In genomic region chr3:101212403-101213211, GRCm38 (mm10) we compare ENCODE assay signal across 8 mouse cellular contexts.
DNase-seq lines count a peak whose midpoint lies in the region; ATAC-seq and TF ChIP-seq lines count a peak whose summit lies in the region.

No protein-coding gene starts in this region.

- H3K9me3 ChIP-seq in embryonic facial prominence, embryonic 11.5 days (replicated peaks; ENCODE audit: control insufficient read depth, low read length), result no peaks in the 10 kb centered on the region
- no peaks in the 10 kb centered on the region for H3K9me3 ChIP-seq in intestine, embryonic 15.5 days

- H3ac ChIP-seq in myocyte (ENCODE audit: control insufficient read depth, insufficient read length), result no peak overlapping the region

- H3K4me1 ChIP-seq in embryonic facial prominence, embryonic 11.5 days (ENCODE audit: control insufficient read depth, insufficient read depth, low read length), result peaks cover 5% of the 10 kb centered on the region; the same call in 1 of the 2 replicates
- H3K4me1 ChIP-seq in heart, adult 2 months (ENCODE audit: control insufficient read depth, insufficient read depth, low read length), result peaks cover 5% of the 10 kb centered on the region
- H3K4me1 ChIP-seq in intestine, embryonic 15.5 days (replicated peaks), result peaks cover 23% of the 10 kb centered on the region

- peak; percentile 23 for DNase-seq in ovary, postnatal 14 days (ENCODE audit: low spot score)
- no peak for DNase-seq in ovary, postnatal 10 days (ENCODE audit: low spot score)
- DNase-seq in embryonic facial prominence, embryonic 11.5 days (ENCODE audit: low spot score), result peak; percentile 47
- peak; percentile 44 to 50 for DNase-seq in heart, adult 2 months
- peak; percentile 21 for DNase-seq in yolk sac, embryonic 10.5 days (ENCODE audit: low spot score)

- no peak overlapping the region; the same call in 1 of the 2 replicates for H3K4me2 ChIP-seq in embryonic facial prominence, embryonic 11.5 days (ENCODE audit: low read depth, low read length)
- H3K4me2 ChIP-seq in intestine, embryonic 15.5 days (replicated peaks), result peak overlapping the region; percentile 28
- H3K4me2 ChIP-seq in myocyte (ENCODE audit: low read depth), result peak overlapping the region; percentile 61

- TF ChIP-seq EP300 in heart, adult 2 months (IDR thresholded peaks at IDR 0.05; ENCODE audit: insufficient read depth, low read depth, low read length), result no peak

- no peak for TF ChIP-seq POLR2A in heart, adult 2 months (IDR thresholded peaks at IDR 0.05; ENCODE audit: insufficient read depth, low read depth, low read length)
- no peak for TF ChIP-seq POLR2A in myocyte (IDR thresholded peaks at IDR 0.05; ENCODE audit: insufficient read length, low read depth)

- TF ChIP-seq CTCF in heart, adult 2 months (IDR thresholded peaks at IDR 0.05), result no peak

- H3K27ac ChIP-seq in embryonic facial prominence, embryonic 11.5 days (replicated peaks; ENCODE audit: low read depth, low read length), result peak overlapping the region; percentile 62
- peak overlapping the region; percentile 23; the same call in 1 of the 2 replicates for H3K27ac ChIP-seq in heart, adult 2 months
- peak overlapping the region; percentile 88 for H3K27ac ChIP-seq in intestine, embryonic 15.5 days

- H3K79me2 ChIP-seq in heart, adult 2 months (replicated peaks; ENCODE audit: control insufficient read depth, insufficient read depth, low read length), result no peaks in the 10 kb centered on the region
- H3K79me2 ChIP-seq in myocyte (ENCODE audit: control insufficient read depth, insufficient read depth), result no peaks in the 10 kb centered on the region

- H3K27me3 ChIP-seq in embryonic facial prominence, embryonic 11.5 days (ENCODE audit: control insufficient read depth, insufficient read depth, low read length), result no peaks in the 10 kb centered on the region
- H3K27me3 ChIP-seq in heart, adult 2 months (ENCODE audit: control insufficient read depth, insufficient read depth, low read length), result no peaks in the 10 kb centered on the region
- H3K27me3 ChIP-seq in intestine, embryonic 15.5 days (replicated peaks), result no peaks in the 10 kb centered on the region
- no peaks in the 10 kb centered on the region for H3K27me3 ChIP-seq in myocyte (ENCODE audit: control insufficient read depth, insufficient read depth, insufficient read length)

- peak; percentile 75 for ATAC-seq in embryonic facial prominence, embryonic 11.5 days (replicated peaks; ENCODE audit: insufficient number of reproducible peaks, low FRiP score, low TSS enrichment, low read depth)
- ATAC-seq in intestine, embryonic 15.5 days, result peak; percentile 87
- ATAC-seq in monocyte, adult 5-6 weeks (replicated peaks; ENCODE audit: insufficient number of reproducible peaks, low FRiP score, low TSS enrichment, poor library complexity, severe bottlenecking), result no peak

- no peak overlapping the region for H3K4me3 ChIP-seq in embryonic facial prominence, embryonic 11.5 days (ENCODE audit: low read depth, low read length)
- H3K4me3 ChIP-seq in heart, adult 2 months, result no peak overlapping the region
- H3K4me3 ChIP-seq in intestine, embryonic 15.5 days (replicated peaks), result no peak overlapping the region
- no peak overlapping the region for H3K4me3 ChIP-seq in myocyte

- WGBS in embryonic facial prominence, embryonic 11.5 days, result 9% methylated on average over 12 of the region's 12 CpGs
- 23% methylated on average over 12 of the region's 12 CpGs for WGBS in heart, adult 2 months
- WGBS in intestine, embryonic 15.5 days, result 12% methylated on average over 12 of the region's 12 CpGs

- intact Hi-C loops in heart, adult 2 months (cut with DNase I), result no loop called here

- 0 out of 2 replicates have a peak overlapping the region, but pooled peaks have one; percentile 34 for H3K9ac ChIP-seq in embryonic facial prominence, embryonic 11.5 days (replicated peaks; ENCODE audit: low read length)
- H3K9ac ChIP-seq in heart, adult 2 months (ENCODE audit: low read depth, low read length), result no peak overlapping the region
- H3K9ac ChIP-seq in intestine, embryonic 15.5 days, result peak overlapping the region; percentile 34; the same call in 1 of the 2 replicates

- no peaks in the 10 kb centered on the region for H3K36me3 ChIP-seq in embryonic facial prominence, embryonic 11.5 days (replicated peaks; ENCODE audit: control insufficient read depth, insufficient read depth, low read depth, low read length)
- no peaks in the 10 kb centered on the region for H3K36me3 ChIP-seq in heart, adult 2 months (ENCODE audit: control insufficient read depth, insufficient read depth, low read length)
- H3K36me3 ChIP-seq in intestine, embryonic 15.5 days, result no peaks in the 10 kb centered on the region
- H3K36me3 ChIP-seq in myocyte (ENCODE audit: control insufficient read depth, insufficient read depth), result no peaks in the 10 kb centered on the region

TF ChIP-seq in myocyte, 11 proteins besides CTCF, POLR2A, EP300 and RAD21:
- TF ChIP-seq MYOG (IDR thresholded peaks at IDR 0.05; ENCODE audit: control insufficient read depth in 1 of 3, insufficient read depth in 1 of 3, insufficient read length in 2 of 3, low read depth in 2 of 3) (peak in 2 of 3 experiments; percentile 66 to 77), USF1 (IDR thresholded peaks at IDR 0.05; ENCODE audit: low read depth) (no peak), TCF12 (IDR thresholded peaks at IDR 0.05; ENCODE audit: insufficient read depth, poor library complexity, severe bottlenecking) (peak; percentile 39), TCF3 (IDR thresholded peaks at IDR 0.05; ENCODE audit: insufficient read length, low read depth) (peak; percentile 8), POLR2AphosphoS2 (IDR thresholded peaks at IDR 0.05; ENCODE audit: insufficient read length, low read depth) (no peak), CEBPB (IDR thresholded peaks at IDR 0.05; ENCODE audit: insufficient read depth, poor library complexity, severe bottlenecking) (no peak), MYOD1 (IDR thresholded peaks at IDR 0.05; ENCODE audit: control insufficient read depth in 1 of 3, insufficient read length in 2 of 3, low read depth in 2 of 3) (peak in 2 of 3 experiments; percentile 66), REST (IDR thresholded peaks at IDR 0.05; ENCODE audit: insufficient read depth, insufficient read length) (no peak), SRF (IDR thresholded peaks at IDR 0.05; ENCODE audit: control insufficient read depth, insufficient read length, low read depth) (no peak), E2F4 (IDR thresholded peaks at IDR 0.05; ENCODE audit: insufficient read depth) (no peak), MAX (IDR thresholded peaks at IDR 0.05; ENCODE audit: low read depth) (no peak)

Comparison
In these comparisons a context has a peak if more than half of its experiments do, and no peak if none do; other contexts are left out.
1. H3K27ac ChIP-seq: peak in every context shown above with its lines; median percentile 88 in intestine, embryonic 15.5 days; 62 in embryonic facial prominence, embryonic 11.5 days; 23 in heart, adult 2 months.